Mouse (Mus musculus): ENCODE measurements around the gene Rnf213.

The Rnf213 gene

DNA sequence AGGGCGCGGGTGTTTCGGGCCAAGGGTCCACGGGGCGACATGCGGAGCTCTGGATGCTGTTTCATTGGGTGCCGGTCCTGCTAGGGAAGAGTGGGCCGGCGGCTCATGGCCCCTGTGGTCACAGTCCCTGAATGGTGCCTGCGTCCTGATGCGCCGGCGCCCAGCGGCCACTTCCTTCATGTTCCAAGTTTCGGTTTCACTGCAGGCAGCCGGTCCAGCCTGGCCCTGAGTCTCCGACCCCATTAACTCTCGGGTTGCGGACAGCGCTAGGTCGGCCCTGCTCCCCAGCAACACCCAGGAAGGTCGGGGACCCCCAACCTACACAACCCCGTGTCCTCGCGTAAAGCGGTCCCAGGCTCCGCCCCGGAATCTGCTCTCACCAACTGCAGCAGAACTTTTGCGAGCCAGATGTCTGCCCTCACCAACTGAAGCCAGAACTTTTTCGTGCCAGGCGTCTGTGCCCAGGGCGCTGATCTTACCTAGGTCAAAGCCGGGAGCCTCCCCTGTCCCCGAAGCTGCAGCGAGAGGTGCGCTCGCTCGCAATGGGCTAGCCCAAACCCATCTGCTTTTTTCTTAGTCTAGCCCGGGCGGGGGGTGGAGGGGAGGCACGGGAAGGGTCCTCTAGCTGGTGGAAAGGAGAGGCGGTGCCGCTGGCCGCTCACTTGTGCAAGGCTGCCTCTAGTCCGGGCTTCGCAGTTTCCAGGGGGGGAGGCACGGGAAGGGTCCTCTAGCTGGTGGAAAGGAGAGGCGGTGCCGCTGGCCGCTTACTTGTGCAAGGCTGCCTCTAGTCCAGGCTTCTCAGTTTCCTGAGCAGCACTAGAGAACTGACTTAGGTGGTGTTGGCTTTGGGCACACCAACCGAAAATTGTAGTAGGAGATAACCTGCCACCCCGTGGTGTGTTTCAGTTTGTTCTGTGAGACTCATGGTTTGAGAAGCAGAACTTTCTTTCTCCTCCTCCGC lies 2.3 kb upstream of the Rnf213 start:
- peak; percentile 47 for DNase-seq (ENCODE audit: low spot score)

DNA sequence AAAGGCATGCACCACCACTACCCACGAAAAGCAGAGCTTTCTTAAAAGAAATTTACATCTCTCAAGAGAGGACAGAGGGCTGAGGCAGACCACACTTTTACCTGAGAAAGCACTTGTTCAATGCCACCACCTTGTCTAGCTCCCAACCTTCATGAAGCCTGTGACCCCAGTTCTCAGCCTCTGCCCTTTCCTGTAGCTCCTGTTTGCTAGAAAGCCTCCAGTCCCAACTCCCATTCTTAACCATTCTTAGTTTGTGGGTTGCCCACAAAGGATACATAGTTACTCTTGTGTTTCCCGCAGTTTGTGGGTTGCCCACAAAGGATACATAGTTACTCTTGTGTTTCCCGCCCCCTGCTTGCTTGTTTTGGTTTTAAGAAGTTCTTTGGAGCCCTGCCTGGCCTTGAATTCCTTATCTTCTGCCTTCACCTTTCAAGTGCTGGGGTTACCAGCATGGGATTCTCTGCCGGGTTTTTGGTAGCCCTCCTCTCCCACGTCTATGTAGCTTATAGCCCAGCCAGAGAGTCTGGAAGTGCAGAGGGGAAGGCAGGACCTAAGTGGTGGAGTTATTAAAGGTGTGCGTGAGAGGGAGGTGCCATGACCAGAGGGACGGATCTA lies 1.4 kb upstream of the Rnf213 start:
- peak; percentile 25 for DNase-seq (ENCODE audit: low spot score)

DNA sequence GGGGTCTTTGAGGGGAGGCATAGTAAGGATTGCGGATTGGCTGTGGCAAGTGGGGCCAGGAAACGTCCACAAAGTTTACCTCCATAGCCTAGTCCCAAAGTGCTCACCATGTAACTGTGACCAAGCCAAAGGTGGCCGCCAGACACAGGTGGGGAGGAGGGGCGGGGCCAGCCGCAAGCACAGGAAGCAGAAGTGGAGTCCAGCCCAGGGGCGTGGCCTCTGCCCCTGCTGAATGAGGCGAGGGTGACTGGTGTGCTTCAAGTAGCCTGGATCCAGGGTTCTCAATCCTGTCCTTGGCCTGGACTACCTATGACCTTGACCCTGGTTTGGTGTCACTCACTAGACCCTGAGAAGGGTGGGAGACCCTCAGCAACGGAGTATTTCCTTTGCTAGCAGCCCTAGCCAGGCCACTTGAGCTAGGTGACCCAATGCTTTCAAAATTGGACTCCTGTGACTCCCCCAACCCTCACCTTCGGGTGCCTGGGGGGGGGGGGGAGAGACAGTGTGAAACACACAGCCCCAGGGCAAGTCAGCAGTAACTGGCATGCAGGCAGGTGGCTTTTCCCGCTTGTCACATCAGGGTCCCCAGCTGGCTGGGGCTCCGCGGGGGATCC lies 792 bp upstream of the Rnf213 start:
- peak; percentile 76 for DNase-seq (ENCODE audit: low spot score)

DNA sequence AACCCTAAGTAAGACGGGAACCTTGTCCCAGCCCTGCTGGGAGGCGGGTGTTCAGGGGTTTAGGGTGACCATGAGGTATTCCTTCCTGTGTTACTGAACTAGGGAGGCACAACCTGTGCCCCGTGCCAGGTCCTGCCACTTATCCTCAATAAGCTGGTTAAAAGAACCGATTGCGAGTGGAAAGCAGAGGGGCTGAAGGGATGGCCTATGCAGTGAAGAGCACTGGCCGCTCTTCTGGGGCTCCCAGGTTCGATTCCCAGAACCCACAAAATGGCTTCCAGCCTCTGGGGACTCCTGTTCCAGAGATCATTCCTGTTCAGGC lies 544 bp downstream of the Rnf213 start:
- peak; percentile 26 for DNase-seq (ENCODE audit: low spot score)

DNA sequence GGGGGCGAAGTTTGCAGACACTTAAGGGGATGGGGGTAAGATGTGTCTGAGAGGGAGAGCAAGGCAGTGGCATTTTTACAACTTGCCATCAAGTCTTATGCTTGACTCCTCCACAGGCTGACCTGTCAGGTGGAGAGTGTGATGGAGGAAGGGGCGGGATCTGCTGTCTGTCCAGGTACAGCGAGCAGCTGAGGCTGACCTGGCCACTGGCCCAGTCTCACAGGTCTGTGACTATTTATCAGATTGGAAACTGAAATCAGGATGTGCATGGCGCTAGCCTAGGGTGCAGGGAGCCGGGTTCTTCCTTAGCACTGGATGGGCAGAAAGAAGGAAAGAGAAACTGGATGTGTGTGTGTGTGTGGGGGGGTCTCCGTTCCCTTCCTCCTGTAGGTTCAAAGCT lies 1.3 kb downstream of the Rnf213 start:
- no peak for DNase-seq (ENCODE audit: low spot score)

DNA sequence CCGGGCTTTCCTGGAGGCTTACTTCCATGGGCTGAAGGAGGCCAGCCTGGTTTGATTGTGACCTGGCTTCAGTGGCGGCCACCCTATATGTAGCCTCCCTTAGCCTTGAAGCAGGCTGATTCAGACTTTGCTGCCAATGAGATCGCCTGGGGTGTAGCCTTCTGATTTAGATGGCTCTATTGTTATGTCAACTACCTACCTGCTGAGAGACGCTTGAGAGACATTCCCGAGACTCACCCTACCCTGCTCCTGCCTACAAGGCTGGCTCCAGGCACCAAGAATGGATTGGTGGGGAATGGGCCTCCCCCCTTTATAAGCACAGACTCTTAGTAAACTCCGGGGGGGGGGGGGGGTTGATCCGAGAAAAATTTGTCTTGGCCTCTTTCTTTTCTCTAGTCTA lies 2.5 kb downstream of the Rnf213 start:
- no peak for DNase-seq (ENCODE audit: low spot score)

DNA sequence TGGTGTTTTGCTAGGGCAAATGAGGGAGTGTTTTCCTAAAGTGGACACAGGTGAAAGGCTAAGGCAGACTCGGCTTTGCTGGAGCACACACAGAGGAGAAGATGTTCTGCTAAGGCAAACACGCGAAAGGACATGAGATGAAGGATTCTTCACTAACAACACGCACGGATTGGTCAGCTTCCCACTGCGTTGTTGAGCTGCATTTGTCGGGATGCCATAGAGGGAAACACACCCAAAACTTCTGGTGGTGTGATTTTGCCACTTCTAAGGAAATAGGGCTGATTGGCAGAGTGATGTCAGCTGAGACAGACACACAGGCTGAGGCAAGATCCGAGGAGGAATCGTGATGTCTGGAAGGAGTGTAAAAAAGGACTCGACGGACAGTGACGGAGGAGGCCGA lies 3.0 kb downstream of the Rnf213 start:
- no peak for DNase-seq (ENCODE audit: low spot score)

DNA sequence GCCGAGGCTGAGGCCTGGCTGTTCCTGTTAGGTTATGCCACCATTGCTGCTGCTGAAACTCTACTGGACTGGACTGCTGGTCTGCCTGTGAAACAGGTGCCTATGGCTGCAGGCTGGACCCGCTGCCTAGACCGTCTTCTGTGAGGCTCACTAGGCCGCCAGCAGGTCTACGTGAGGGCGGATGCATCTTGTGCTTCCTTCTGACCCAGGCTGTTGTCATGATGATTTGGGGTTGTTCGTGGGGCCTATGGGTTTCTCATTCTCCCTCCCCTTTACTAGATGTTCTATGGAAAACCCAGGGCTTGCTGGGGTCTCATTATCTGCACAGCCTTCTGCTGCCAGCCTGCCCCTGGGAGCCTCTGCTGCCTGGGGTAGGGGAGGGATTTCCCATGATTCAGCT lies 3.6 kb downstream of the Rnf213 start:
- DNase-seq (ENCODE audit: low spot score), result no peak

DNA sequence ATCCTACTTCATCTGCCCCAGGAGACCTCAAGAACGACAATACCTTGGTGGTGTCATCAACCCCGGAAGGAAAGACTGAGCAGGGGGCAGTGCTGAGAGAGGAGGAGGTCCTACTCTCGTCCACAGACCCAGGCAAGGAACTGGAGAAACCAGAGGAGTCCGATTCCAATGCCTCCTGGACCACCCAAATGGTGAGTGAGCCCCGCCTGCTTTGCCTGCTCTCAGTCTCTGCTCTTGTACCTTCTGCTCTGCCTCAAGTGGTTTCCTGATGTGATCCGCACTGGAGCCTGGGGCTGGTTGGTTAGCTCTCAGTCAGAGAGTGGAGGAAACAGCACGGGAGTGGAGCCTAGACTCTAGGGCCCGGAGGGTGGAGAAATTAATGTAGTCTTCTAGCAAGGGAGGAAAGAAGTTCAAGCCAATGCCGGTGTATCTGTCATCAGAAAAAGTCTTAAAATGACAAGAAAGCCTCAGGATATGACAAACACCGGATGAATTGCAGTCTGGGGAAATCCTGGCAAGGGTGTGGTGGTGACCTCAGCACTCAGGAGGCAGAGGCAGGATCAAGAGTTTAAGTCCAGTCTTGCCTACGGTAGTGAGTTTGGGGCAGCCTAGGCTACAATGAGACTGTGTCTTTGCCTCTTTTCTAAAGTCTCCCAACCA lies 9.7 kb downstream of the Rnf213 start:
- DNase-seq (ENCODE audit: low spot score), result no peak

DNA sequence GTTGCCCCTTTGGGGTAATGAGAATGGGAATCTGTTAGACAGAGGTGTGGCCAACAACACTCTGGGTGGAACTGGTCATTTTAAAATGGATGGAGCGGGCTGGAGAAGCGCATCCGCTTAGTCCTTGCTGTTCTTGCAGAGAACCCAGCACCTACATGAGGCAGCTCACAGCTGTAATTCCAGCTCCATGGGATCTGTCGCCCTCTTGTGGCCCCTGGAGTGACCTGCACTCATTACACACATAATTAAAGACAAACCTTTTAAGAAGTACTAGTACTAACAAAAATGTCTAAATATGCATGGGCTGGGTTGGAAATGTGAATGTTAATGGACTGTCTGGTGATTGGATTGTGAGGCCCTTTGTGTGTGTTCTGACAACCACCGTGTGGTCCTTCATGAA lies 11.7 kb downstream of the Rnf213 start:
- DNase-seq (ENCODE audit: low spot score), result peak; percentile 60

DNA sequence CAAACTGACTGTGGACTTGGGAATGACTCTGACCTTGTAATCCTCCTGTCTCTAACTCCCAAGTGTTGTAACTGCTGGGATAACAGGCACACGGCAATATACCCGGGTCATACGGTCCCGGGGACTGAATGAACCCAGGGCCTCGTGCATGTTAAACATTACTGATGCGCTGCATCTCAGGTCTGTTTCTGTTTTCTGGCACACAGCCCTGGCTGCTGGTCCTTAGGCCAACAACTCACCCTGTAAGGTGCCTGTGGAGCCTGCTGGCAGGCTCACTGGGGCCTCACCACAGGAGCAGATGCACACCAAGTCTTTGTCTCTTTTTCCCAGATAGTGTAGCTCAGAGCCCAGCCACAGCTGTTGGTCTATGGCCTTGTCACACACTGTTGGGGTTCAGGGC lies 14.5 kb downstream of the Rnf213 start:
- DNase-seq (ENCODE audit: low spot score), result no peak

DNA sequence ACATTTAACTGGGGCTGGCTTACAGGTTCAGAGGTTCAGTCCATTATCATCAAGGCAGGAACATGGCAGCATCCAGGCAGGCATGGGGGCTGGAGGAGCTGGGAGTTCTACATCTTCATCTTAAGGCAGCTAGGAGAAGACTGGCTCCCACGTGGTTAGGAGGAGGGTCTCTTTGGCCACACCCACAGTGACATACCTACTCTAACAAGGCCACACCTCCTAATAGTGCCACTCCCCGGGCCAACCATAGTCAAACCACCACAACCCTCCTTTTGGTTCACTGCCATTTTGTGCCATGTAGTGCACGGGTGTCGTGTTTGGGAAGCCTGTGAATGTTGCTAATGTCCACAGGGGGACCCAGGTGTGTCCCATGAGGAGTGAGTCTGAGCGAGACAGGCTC lies 15.1 kb downstream of the Rnf213 start:
- no peak for DNase-seq (ENCODE audit: low spot score)

DNA sequence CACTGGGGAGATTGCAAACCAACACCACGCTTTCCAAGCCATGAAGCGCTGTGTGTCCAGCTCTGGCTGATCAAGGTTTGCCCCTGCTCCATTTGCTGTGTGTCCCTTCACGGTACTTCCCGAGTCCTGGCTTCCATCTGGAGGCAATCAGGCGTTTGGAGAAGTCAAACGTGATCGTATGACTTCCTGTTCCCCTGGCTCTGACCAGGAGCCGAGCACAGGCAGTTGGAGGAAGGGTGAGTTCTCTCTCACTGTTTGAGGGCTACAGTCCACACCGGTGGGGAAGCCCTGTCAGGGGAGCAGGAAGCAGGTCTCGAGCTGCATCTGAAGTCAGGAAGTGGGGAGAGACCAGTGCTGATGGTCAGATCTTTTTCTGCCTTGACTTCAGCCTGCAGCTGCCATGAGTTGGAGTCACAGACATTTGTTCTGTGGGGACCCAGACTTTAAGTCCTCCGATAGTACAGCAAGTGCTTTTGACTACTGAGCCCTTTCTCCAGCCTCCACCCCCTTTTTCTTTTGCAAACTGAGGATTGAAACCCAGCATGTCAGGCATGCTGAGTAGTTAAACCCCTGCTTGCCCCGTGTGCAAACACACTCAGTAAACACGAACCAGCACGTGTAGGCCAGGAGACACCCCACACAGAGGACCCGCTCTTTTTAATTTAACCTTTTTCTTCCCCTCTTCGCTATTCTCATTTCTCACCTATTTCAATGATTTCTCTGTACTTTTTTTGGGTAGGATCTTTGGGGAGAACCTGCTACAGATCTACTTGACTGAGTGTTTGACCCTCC lies 26.6 kb downstream of the Rnf213 start:
- no peak for DNase-seq (ENCODE audit: low spot score)

DNA sequence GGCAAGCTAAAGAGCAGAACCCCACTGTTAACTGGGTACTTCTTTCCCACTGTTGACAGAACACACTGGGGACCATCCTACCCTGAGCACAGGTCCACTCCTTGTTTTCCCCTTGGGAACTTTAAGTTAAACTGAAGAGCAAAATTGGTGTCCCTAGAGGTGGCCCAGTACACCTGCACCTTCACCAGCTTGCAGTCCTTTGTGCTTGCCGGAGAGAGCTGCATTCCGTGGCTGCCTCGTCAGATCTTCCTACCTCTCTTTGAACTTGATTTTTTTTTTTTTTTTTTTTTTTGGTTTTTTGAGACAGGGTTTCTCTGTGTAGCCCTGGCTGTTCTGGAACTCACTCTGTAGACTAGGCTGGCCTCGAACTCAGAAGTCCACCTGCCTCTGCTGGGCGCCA lies 27.5 kb downstream of the Rnf213 start:
- no peak for DNase-seq (ENCODE audit: low spot score)

DNA sequence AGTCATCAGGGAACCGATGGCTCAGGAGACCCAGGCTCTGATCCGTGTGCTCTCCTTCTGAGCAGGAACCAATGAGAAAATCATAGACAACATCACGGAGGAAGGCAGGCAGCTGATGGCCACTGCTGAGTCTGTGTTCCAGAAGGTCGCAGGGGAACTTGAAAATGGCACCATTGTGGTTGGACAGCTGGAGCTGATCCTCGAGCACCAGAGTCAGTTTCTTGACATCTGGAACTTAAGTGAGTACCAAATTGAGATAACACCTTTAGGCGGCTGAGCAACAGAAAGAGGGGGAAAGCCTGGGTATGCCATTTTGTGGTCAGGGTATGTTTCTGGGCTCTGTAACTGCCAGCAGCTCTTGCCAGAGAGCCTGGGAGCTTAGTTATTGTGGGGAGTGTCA lies 34.5 kb downstream of the Rnf213 start:
- no peak for DNase-seq (ENCODE audit: low spot score)

DNA sequence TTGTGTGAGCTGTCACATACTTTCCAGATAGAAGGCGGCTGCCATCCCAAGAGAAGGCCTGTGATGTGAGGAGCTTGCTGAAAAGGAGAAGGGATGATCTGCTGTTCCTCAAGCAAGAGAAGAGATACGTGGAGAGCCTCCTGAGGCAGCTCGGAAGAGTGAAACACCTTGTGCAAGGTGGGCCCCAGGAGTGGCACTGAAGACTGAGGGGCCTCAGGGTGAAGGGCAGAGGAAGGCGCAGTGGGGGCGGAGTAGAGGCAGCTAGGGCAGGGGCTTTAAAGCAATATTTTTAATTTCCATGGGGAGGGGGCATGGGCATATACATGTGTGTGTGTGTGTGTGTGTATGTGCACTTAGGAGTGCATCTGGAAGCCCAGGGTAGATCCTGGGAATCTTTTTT lies 35.1 kb downstream of the Rnf213 start:
- no peak for DNase-seq (ENCODE audit: low spot score)

DNA sequence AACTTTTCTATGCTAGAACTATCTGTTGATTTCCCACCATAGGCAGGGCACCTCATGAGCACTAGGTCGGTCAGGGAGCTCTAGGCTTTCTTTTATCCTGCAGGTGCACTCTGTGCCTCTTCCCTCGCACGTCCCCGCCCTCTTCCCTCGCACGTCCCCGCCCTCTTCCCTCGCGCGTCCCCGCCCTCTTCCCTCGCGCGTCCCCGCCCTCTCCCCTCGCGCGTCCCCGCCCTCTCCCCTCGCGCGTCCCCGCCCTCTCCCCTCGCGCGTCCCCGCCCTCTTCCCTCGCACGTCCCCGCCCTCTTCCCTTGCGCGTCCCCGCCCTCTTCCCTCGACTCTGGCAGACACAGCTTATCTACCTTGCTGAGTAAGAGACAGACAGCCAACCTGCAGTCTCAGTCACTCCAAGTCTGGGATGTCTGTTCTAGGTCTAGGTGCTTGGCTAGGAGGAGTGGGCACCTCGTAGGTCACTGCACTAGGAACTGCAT lies 35.8 kb downstream of the Rnf213 start:
- peak; percentile 71 for DNase-seq (ENCODE audit: low spot score)

DNA sequence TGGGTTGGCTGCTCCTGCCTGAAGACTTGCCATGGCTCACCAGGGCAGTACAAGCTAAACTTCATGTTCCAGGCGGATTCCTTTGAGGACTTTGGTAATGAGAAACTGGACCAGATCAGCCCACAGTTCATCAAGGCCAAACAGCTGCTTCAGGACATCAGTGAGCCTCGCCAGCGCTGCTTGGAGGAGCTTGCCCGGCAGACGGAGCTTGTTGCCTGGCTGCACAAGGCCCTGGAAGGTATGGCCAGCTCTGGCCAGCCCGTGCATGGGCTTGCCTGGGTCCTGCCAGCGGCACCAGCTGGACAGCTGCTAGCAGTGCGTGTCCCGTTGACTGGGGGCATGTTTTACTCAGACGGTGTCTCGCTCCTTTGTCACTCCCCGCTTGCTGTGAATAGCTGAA lies 38.6 kb downstream of the Rnf213 start:
- no peak for DNase-seq (ENCODE audit: low spot score)

DNA sequence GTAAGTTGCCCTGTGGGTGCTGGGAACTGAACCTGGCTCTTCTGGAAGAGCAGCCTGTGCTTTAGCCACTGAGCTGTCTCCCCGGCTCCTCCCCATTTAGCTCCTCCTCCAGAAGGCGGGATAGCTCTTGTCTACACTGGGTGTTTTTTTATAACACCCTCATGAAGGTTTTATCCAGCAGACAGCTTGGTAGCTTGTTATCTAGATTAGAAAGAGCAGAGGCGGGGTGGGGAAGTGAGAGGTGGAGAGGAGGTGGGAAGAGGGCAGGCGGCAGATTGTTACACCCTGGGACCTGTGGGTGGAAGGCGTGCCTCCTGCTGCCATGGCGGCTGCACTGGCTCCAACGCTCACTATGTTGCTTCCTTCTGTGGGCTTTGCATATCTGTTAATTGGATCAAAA lies 39.8 kb downstream of the Rnf213 start:
- DNase-seq (ENCODE audit: low spot score), result peak; percentile 16

DNA sequence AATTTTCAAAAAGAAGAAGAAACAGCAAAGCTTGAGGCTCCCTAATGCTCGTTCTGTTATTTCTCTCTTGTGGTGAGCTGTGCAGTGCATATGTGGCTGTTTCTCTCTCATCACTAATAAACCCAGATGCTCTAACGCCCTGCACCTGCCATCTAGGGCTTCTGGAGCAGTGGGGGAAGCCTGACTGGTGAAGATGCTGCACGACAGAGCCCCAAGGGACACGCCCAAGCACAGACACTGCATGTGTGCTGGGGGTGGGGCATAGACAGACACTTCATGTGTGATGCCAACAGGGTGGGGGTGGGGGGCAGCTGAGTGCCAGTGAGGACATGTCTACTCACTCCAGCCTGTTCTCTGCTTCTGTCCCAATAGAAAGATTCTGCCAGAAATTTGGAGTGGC lies 41.4 kb downstream of the Rnf213 start:
- no peak for DNase-seq (ENCODE audit: low spot score)

Measured in spleen, adult 12 weeks (tissue).